Mouse (Mus musculus) gastrocnemius, postnatal 4 days (tissue): ENCODE data around the gene 4931406P16Rik. TPM values are rescaled to one million over a fixed set of nuclear protein-coding genes. Genes with fewer than 3 reads are reported as not detected.
A peak's percentile ranks its signal among the peaks of the same experiment; 100 is the strongest.

Experiments used
- DNase-seq, 2 experiments: peaks; one replicate each; pipeline ENCODE4 v3.0.0; 2021 to 2022; ENCODE audit warnings: low spot score in 2 of 2, mixed read lengths in 2 of 2
- total RNA-seq, 2 experiments: library from RNA; stranded (reverse); gene quantifications; 2 replicates each; pipeline ENCODE4 v1.2.3; 2021

4931406P16Rik gene
- total RNA-seq, 2 experiments from 2014 or later = 67.0 to 74.9 TPM

DNA sequence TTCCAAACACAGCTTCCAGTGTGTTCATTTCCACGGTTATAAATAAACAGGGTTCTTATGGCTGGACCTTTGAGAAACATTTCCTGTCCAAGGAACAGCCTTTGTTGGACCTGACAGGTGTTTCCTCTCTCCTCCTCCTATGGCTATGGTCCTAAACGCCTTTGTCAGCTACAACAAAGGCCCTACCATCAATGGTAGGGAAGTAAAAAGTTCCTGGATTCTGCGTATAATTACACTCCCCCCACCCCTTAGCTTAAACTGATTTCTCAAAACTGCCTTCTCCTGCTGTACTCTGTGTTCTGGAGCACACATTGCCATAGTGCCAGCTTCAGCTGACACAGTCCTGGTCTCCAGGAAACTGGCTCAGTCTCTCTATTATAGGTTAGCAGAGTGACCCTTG lies 58.2 kb downstream of the 4931406P16Rik start:
- DNase-seq = no peak

DNA sequence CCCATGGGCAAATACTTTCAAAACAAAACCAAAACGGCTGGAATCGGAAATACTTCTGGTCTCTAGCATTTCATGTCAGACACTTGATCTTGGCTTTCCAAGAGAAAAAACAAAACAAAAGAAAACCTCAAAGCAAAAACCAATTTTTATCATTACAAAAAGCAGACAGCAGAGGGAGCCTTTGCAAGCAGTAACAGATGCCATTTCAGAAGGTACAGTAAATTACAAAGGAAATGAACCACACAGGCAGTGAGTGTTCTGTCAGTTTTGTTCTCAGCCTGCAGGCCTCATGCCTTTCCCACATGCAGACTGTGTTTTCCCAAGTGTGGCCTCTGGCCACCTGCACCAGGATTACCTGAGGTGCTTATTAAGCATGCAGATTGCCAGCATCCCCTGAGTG lies 61.3 kb downstream of the 4931406P16Rik start:
- DNase-seq = no peak

DNA sequence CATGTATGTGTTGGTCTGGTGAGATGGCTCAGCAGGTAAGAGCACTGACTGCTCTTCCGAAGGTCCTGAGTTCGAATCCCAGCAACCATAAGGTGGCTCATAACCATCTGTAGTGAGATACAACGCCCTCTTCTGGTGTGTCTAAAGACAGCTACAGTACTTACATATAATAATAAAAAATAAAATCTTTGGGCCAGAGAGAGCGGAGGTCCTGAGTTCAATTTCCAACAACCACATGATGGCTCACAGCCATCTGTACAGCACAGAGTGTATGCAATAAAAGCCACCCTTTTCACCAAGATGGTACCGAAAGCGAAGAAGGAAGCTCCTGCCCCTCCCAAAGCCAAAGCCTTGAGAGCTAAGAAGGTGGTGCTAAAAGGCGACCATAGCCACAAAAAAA lies 62.6 kb downstream of the 4931406P16Rik start, which contains the start of gene Gm6096:
Gm6096 (plus strand) TSS at position 301 of the 400 bp plus-strand sequence.
- DNase-seq = no peak

DNA sequence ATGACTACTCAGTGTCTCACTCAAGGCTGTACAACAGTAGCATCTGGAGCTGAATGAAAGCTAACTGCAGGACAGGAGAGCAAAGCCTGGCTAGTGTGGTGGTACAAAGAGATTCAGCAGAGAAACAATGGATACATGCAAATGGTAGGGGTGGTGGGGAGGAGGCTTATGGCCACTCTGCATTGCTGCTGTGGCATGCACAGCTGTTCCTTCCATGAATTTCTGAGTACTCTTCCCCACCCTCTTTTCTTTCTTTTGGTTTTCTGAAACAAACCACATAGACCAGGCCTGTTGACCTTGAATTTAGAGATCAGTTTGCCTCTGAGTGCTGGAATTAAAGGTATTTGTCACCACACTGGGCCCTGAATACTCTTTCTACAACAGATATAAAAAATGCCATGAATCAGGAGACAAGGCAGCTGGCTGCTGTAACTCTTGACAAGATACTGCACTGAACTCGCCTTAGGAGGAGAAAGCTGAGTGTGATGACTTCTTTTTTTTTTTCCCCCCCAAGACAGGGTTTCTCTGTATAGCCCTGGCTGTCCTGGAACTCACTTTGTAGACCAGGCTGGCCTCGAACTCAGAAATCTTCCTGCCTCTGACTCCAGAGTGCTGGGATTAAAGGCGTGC lies 66.4 kb downstream of the 4931406P16Rik start:
- no peak for DNase-seq

DNA sequence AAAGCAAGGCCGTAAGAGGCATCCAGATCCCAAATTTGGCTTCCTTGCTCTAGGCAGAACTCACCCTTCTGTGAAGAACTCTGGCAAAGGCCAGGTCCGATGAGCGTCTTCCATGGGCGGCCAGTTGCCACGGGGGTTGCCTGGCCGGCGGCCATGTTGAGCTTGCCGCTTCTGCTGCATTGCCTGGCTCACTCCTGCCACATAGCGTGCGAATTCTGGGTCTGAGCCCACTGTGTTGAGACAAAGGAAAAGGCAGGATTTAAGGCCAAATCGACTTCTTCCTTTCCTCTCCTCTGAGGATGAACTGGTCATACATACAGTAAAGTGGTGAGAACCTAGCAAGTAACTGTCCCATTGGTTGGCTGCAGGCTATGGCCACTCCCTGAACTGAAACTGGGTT lies 71.2 kb downstream of the 4931406P16Rik start:
- no peak for DNase-seq

DNA sequence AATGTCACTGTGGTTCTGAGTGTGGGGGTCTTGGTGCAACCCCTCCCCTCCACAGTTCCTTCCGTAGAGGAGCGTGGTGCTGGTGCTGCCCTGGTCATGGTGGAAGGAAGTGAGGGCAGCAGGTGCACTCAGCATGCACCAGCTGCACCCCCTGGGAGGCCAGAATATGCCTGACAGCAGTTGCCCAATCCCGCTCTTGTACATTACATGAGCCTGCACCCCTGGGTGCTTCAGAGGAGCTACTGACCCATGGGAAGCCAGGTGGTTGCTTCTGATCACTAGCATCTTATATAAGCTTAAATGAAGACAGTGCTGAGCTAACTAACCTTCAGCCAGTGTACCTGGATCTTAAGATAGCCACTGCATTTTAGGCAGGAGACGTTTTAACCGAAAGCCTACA lies 75.3 kb downstream of the 4931406P16Rik start:
- no peak for DNase-seq

DNA sequence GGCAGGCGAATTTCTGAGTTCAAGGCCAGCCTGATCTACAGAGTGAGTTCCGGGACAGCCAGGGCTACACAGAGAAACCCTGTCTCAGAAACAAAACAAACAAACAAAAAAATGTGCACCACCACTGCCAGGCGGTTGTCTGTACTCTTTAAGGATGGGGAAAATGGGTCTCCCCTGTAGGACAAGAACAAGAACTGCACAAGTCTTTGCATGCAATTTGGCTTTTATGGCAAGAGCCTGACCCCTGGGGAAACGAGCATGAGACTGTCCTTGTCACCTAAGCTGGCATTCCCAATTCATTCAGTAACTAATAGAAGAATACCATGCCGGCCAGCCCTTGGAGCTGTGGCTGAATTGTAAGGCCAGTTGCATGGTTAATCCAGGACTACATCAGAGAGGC lies 77.7 kb downstream of the 4931406P16Rik start:
- DNase-seq = no peak

DNA sequence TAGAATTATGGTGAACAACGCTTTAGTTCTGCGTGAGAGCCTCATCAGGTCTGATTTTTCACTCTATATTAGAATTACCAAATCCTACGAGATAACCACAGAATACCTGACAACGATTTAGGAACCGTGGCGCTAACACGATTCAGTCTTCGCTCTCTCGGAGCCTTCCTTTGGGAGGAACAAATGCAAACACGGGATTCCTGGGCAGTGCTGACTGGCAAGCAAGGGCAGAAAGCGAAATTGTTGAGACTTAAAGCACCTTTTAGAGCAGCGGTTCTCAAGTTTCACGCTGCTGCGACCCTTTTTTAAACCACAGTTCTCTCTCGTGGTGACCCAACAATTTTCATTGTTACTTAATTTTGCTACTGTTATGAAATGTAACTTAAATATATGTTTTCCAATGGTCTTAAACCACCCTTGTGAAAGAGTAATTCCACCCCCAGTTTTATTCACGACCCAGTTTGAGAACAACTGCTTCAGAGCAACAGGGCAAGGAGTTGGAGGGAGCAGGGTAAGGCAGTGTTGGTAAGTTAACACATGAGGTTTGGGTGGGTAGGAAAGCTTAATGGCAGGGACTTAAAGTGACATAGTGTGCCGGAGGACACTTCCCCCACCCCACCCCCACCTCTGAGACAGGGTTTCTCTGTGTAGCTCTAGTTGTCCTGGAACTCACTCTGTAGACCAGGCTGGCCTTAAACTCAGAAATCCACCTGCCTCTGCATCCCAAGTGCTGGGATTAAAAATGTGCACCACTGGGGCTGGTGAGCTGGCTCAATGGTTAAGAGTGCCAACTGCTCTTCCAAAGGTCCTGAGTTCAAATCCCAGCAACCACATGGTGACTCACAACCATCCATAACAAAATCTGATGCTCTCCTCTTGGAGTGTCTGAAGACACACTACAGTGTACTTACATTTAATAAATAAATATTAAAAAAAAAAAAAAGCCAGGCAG lies 78.5 kb downstream of the 4931406P16Rik start:
- DNase-seq = no peak

DNA sequence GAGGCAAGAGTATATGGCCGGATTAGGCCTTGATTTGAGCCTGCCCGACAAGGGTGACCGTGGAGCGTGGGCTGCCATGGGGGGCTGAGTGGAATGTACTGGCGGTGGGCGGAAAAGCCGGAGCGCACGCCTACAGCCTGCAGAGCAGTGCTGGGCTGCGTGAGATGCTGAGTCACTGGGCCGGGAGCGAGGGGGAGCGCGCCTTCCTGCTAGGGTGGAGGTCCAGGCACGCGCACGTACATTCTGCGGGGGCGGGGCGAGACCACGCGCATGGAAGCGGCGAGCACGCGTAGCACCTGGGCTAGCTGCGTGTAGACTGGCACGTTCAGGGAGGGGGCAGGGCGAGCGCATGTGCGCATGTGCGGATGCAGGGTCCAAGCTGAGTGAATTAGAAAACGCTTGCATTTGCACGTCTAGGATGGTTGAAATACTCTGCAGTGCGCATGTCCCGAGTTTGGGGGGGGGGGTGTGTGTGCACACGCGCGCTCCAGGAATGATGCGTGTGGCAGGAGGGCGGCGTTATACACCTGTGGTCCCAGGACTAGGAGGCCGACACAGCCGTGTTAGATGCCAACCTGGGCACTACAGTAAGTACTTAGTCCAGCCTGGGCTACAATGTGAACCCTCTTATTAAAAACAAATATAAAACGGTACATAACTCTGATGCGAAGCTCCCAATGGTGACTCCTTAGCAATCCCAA lies 79.3 kb downstream of the 4931406P16Rik start:
- peak; percentile 96 to 97 for DNase-seq

DNA sequence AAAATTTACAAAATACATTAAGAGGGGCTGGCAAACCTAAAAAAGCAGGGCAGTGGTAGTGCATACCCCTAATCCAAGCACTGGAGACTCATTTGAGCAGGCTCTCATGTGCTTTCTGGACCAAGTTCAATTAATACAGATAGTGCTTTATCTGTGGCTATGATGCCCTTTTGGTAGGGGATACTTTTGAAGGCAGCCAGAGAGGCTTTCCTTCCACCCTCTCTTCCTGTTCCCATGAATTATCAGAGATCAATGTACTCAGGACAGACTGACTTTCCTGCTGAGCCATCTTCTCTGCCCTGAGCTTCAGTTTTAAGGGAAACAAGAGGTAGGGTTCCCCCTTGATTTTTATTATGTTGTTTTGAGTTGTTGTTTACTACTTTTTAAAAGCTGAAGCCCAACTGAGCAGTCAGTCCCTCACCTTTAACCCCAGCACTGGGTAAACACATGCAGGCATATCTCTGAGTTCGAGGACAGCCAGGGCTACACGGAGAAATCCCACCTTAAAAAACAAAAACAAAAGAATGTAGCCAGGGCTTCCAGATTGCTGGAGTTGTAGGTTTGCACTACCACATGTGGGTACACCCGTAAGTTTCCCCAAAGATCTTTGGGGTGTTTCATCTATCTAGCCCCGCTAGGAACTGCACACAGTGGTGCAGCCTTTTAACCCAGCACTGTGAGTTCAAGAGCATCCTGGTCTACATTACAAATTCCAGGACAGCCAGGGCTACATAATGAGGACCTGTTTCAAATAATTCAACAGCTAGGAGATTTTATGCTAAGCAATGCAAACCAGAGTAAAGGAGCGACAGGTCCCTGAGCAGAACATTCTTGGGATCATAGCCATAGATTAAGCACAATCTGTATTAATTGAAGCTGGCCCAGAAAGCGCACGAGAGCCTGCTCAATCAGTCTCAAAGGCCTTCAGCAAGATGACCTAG lies 80.3 kb downstream of the 4931406P16Rik start:
- DNase-seq = no peak

DNA sequence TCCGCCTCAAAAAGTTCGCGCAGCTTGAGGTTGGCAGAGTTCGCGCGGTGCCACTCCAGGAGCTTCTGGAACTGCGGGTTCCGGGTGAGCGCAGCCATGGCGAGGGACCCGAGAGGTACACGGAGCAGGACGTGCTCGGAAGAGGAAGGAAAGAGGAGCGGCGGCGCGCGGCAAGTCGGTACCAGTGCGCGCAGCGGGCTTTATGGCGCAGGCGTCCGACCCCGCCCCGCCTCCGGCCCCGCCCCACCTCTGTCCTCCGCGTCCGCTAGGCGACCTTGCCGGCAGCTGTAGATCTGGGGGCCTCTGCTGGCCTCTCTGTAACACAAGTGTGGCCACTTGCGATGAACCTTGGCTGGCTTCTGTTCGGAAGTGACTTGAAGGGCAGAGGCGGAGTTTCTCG lies 83.2 kb downstream of the 4931406P16Rik start, which contains the start of gene Gpi1:
Gpi1 (minus strand) TSS at position 221 of the 400 bp plus-strand sequence.
- DNase-seq = peak; percentile 79 to 83

DNA sequence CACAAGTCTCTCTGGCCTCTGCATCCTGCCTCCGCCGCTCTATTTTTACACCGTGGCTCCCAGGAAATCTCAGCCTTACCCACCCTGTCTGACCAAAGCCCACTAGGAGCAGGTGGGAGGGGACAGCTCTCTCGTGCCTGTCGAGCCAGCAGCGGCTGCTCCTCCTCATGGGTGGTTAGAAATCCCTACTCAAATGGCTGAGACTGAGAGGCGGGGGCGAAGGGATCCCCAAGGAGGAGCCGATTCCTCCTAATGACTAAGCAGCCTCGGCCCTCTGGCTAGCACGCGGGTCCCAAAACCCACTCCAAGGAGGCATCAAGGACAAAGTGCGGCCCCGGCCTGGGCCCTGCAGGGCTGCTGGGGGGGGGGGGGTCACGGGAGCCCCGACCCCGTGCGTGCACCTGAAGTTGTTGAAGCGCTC lies 83.7 kb downstream of the 4931406P16Rik start:
- DNase-seq = peak; percentile 29 to 59

DNA sequence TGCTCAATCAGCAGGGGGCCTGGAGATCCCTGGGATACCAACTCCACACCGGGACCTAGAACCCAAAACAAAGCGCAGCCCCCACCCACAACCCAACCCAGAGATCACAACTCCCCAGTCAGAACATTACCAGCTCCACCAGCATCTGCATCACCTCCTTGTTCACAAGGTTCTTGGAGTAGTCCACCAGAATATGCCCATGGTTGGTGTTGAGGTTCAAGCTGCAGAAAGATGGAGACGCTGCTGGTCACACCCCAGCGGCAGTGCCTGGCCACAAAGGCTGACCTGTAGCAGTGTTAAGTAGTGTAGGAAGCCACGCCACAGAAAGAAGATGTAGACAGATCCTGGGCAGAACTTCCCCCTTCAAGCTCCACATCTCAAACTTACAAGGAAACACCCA lies 84.2 kb downstream of the 4931406P16Rik start:
- DNase-seq = no peak

DNA sequence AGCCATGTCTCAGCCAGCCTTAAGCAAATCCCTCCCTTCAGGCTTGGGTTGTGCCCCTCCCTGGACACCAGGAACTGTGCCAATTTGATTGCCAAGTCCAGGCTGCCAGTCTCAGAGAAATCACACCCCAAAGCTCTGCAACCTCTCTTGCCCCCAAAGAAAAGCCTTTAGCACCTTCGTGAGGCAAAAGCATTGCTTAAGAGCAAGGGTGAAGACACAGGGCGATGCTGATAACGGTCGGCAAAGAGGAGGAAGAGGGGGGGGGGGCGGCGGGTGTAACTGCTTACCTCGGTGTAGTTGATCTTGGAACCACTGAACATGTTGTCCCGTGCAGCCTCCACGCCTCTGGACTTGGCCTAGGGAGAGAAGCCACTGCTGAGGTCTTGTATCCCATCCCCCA lies 84.7 kb downstream of the 4931406P16Rik start:
- no peak for DNase-seq

DNA sequence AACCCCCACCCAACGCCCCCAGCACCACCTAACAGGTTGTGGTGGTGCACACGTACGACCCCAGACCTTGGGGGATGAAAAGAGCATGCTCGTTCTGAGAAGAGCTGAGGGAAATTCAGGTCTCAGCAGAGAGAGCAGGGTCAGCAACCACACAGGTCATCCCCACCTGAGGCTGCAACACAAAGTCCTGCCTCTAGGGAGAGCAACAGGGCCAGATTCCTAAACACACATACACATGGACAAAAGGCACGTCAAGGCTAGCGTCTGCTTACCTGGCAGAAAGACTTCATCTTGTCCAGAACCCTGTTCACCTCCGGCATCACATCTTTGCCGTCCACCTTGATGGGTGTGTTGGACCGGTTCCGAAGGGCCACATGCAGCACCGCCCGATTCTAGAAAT lies 86.5 kb downstream of the 4931406P16Rik start:
- no peak for DNase-seq

DNA sequence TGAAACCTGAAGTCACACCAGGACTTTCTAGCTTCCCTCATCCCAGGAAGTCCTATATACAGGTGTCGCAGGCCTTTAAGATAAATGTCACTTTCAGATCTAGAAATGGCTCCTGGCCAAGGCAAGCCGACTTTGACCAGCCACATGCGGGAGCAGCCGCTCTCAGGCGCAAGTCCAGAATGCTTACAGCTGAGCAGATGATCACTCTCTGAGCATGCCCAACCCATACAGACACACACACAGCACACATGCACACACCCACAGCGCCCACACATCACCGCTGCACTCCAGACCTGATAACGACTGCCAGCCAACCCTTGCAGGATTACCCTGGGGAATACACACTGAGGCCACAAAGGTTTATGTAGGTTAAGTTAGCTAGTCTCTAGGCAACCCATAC lies 87.3 kb downstream of the 4931406P16Rik start:
- DNase-seq = no peak

DNA sequence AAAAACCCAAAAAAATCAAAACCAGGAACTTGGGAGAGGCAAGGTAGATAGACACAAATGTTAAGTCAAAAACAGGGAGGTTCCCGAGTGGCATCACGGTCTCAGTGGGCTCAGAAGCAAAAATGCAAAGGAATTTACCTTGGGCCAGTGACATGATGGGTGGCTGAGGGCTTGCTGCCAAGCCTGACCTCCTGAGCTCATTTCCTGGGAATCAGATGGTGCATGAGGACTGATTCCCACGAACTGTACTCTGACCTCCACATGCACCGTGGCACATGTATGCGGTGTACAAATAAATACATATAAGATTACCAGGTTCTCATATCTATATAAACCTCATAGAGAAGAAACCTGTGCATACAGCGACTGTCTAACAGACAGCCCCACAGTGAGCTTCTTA lies 89.0 kb downstream of the 4931406P16Rik start:
- no peak for DNase-seq

DNA sequence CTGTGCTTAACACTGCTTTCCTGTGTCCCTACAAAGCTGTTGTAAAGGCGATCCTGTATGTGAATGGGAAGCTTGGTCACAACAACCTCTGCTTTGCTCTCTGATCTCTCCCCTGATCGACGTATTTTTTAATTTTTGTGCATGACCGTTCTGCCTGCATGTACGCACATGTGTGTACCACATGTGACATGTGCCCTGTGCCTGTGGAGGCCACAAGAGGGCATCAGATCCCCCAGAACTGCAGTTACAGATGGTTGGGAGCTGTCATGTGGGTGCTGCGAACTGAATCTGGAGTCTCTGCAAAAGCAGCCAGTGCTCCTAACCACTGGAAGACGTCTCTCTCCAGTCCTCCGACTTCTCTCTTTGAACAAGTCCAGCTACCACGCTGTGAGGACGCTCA lies 91.0 kb downstream of the 4931406P16Rik start:
- DNase-seq = no peak

DNA sequence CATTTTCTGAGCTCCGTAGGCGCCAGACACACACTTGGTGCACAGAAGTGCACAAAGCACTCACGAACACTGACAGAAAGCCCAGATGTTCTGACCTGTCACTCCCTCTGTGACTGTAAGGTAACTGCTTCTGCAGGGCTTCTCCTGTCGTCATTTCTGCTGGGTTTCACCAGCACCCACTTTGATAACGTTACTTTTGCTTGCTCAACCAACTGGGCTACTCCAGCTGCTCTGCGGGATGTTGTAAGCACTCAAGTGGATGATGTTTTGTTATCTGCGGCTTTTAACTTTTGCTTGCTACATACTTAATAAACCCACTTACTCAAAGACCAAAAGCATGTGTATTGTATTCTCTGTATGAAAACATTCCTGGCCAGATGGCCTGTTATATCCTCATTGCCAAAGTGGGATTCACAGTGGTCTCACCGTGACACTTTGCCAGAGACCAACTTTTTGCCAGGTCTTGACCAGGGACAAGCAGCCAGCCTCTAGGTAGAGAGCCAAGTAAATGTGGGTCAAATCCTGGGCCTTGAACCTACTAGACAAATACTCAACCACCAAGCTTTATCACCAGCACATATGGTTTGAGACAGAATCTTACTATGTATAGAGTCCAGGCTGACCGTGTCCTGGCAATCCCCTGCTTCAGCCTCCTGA lies 91.6 kb downstream of the 4931406P16Rik start:
- DNase-seq = no peak

DNA sequence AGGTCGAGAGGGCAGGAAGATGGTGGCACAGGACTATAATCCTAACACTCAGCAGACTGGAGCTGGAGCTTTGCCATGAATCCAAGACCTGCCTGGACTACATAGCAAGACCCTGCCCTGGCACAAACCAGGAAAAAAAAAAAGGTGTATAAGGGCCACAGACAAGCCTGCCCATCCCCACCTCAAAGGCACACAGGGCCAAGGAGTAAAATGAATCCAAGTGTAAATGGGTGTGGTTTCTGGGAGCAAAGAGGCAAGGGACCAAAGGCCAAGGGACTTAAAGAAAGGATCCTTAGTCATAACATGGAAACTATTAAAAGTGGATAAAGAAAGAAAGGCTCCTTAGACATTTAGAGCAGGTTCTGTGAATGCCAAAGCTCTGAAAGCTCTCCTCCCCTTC lies 94.9 kb downstream of the 4931406P16Rik start:
- no peak for DNase-seq
